Mouse (Mus musculus) forebrain, embryonic 13.5 days (tissue): ENCODE measurements around the gene Lrrn4cl. TPM values are rescaled to one million over a fixed set of nuclear protein-coding genes. Genes with fewer than 3 reads are reported as not detected.

ENCODE experiments used
- ATAC-seq: fragments of 200-750 bp; cut with Nextera tagmentation; 2 replicates; pipeline ENCODE4 v1.8.0; 2017
- H3K27ac ChIP-seq: fragments of 300-500 bp; sonication (generic); 2 replicates; pipeline ENCODE4 v1.5.1; 2015; ENCODE audit warnings: inconsistent platforms, mild to moderate bottlenecking, moderate library complexity
- H3K27me3 ChIP-seq: fragments of 300-500 bp; sonication (generic); 2 replicates; pipeline ENCODE4 v1.6.1; 2015; ENCODE audit warnings: mild to moderate bottlenecking, inconsistent platforms
- H3K36me3 ChIP-seq: fragments of 300-500 bp; sonication (generic); 2 replicates; pipeline ENCODE4 v1.6.1; 2015; ENCODE audit warnings: mild to moderate bottlenecking, inconsistent platforms; ENCODE audit not compliant: poor library complexity, severe bottlenecking
- H3K4me1 ChIP-seq: fragments of 300-500 bp; sonication (generic); 2 replicates; pipeline ENCODE4 v1.6.1; 2015; ENCODE audit warnings: inconsistent platforms
- H3K4me2 ChIP-seq: fragments of 300-500 bp; sonication (generic); 2 replicates; pipeline ENCODE4 v1.6.1; 2015; ENCODE audit warnings: inconsistent platforms, mild to moderate bottlenecking, moderate library complexity
- H3K4me3 ChIP-seq: fragments of 300-500 bp; sonication (generic); 2 replicates; pipeline ENCODE4 v1.5.1; 2015; ENCODE audit warnings: mild to moderate bottlenecking, inconsistent platforms
- H3K9ac ChIP-seq: fragments of 300-500 bp; sonication (generic); 2 replicates; pipeline ENCODE4 v1.6.1; 2015; ENCODE audit warnings: mild to moderate bottlenecking, inconsistent platforms
- H3K9me3 ChIP-seq: fragments of 300-500 bp; sonication (generic); replicated peaks from 2 replicates; pipeline ENCODE4 v1.6.1; 2016; ENCODE audit warnings: inconsistent platforms
- WGBS: fragments of 180-500 bp; shearing (Covaris S2); methylation state at CpG from one replicate; pipeline ENCODE4 v1.1.7; 2015; 5-methylcytosine and 5-hydroxymethylcytosine counted together
- polyA plus RNA-seq: library from polyadenylated mRNA; unstranded; fragments of >200 nt; fragmentation: Nextera tagmentation; extraction: Ambion mirVana; gene quantifications from 2 replicates; pipeline ENCODE4 v1.2.1, GENCODE M21; 2015

Lrrn4cl gene
- polyA plus RNA-seq, 1 experiment from 2014 or later = 0.39 TPM

GRCm38 (mm10) chr19:8839908-8840791 is 10.4 kb upstream of the Lrrn4cl start:
- ATAC-seq = peak; percentile 50
- Histone ChIP-seq H3K9me3 (no peaks in the 10 kb centered on the region), H3K4me2 (peak overlapping the region; percentile 83), H3K36me3 (peaks cover 23% of the 10 kb centered on the region), H3K4me1 (peaks cover 27% of the 10 kb centered on the region), H3K27me3 (no peaks in the 10 kb centered on the region), H3K4me3 (peak overlapping the region; percentile 65), H3K27ac (peak overlapping the region; percentile 99), H3K9ac (peak overlapping the region; percentile 90)
- 18% methylated on average over 29 of the region's 29 CpGs for WGBS

DNA sequence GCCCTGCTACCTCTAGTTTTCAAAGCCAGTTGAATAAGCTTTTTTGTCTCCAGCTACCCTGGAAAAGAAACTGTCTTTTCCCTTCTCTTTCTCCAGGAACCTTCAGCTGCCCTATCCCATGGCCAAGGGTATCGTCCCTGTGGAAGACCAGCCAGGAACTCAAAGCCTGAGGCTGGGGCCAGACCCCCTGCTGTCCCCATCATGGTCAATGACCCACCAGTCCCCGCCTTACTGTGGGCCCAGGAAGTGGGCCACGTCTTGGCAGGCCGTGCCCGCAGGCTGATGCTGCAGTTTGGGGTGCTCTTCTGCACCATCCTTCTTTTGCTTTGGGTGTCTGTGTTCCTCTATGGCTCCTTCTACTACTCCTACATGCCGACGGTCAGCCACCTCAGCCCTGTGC is 9.6 kb upstream of the Lrrn4cl start:
- ATAC-seq = no peak
- Histone ChIP-seq H3K27ac (no peak overlapping the region; the same call in 1 of the 2 replicates), H3K36me3 (peaks cover 24% of the 10 kb centered on the region), H3K4me3 (peak overlapping the region; percentile 65), H3K9me3 (no peaks in the 10 kb centered on the region), H3K4me2 (peak overlapping the region; percentile 83), H3K9ac (peak overlapping the region; percentile 90), H3K27me3 (no peaks in the 10 kb centered on the region), H3K4me1 (peaks cover 27% of the 10 kb centered on the region)
- WGBS = 87% methylated on average over 7 of the region's 7 CpGs

GRCm38 (mm10) chr19:8842961-8843360 is 7.6 kb upstream of the Lrrn4cl start:
- ATAC-seq = no peak
- 83% methylated on average over 6 of the region's 6 CpGs for WGBS

DNA sequence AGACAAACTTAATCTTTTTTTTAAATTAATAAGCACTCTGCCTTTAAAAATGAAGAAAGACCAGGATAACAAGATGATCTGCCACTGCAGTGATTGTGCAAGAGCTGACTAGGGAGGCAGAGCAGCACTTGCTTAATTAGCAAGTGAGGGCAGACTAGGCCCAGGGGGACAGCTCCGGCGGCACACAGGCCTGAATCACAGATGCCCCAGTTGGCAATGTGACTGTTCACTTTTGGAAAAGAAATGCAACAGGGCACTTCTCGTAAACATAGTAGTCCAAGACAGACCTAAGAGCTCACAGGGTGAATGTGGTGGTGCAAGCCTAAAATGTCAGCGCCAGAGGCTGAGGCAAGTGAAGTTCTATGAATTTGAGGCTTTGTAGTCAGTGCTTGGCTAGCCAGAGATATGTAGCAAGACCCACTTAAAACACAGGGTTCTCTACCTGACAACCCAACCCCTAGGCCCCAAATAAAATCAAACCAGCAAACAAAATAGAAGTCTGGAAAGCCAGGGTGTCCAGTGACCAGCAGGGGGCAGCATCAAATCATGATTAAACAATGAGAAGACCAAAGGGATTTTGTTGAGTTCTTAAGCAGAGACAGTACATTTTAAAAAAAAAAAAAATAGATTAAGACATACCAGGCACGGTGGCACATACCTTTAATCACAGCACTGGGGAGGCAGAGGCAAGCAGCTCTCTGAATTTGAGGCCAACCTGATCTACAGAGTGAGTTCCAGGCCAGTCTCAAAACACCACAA is 6.0 kb upstream of the Lrrn4cl start:
- Histone ChIP-seq H3K4me2 (no peak overlapping the region), H3K36me3 (peaks cover 50% of the 10 kb centered on the region), H3K9me3 (no peaks in the 10 kb centered on the region), H3K9ac (no peak overlapping the region), H3K4me1 (peaks cover 17% of the 10 kb centered on the region), H3K27me3 (no peaks in the 10 kb centered on the region), H3K4me3 (no peak overlapping the region), H3K27ac (no peak overlapping the region)
- no peak for ATAC-seq
- 69% methylated on average over 5 of the region's 5 CpGs for WGBS

More at GRCm38 (mm10) chr19:8842961-8843360, 7.6 kb upstream of the Lrrn4cl start:
- Histone ChIP-seq H3K4me2 (no peak overlapping the region), H3K9ac (peak overlapping the region; percentile 46; the same call in 1 of the 2 replicates), H3K27ac (no peak overlapping the region), H3K9me3 (no peaks in the 10 kb centered on the region), H3K27me3 (no peaks in the 10 kb centered on the region), H3K4me3 (no peak overlapping the region), H3K36me3 (peaks cover 40% of the 10 kb centered on the region), H3K4me1 (peaks cover 27% of the 10 kb centered on the region)

DNA sequence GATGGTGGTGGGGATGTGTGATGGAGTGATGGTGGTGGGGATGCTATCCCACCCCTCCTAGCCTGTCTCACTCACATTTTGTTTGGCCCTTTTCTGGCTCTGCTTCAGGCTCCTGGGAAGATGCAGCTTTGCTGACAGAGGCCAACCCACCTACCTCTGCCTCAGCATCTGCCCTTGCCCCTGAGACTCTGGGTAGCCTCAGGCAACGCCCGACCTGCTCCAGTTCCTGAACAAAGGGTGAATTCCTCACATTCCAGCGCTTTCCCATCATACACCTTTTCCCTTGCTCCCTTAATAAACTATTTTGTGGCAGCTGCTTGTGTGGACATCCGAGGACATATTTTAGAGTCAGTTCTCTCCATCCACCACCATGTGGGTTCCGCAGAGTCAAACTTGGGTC is 2.2 kb upstream of the Lrrn4cl start:
- WGBS = 70% methylated on average over 5 of the region's 5 CpGs
- H3K27ac ChIP-seq = no peak overlapping the region

DNA sequence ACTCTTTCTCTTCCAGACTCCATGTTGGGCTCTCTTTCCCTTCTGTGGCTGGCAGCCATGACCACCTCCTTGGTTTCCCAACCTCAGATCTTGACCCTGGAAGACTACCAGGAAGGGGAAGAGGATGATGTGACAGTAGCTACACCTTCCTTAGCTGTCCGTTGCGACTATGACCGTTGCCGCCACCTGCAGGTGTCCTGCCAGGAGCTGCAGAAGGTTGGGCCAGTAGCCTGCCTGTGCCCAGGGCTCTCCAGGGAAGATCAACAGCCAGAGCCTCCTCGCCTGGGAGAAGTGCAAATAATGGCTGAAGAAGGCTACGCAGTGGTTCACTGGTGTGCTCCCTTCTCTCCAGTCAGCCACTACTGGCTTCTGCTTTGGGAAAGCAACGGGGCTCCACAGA is 1.1 kb downstream of the Lrrn4cl start:
- H3K9ac ChIP-seq = no peak overlapping the region
- H3K27me3 ChIP-seq = no peaks in the 10 kb centered on the region
- H3K27ac ChIP-seq = no peak overlapping the region
- H3K4me1 ChIP-seq = 0 out of 2 replicates have a peak, but pooled peaks cover 3% of the 10 kb centered on the region
- 47% methylated on average over 7 of the region's 7 CpGs for WGBS
- H3K4me3 ChIP-seq = no peak overlapping the region
- no peak overlapping the region for H3K4me2 ChIP-seq
- no peaks in the 10 kb centered on the region for H3K9me3 ChIP-seq
- no peak for ATAC-seq
- peaks cover 24% of the 10 kb centered on the region for H3K36me3 ChIP-seq

More for the DNA sequence above, 2.2 kb upstream of the Lrrn4cl start:
- Histone ChIP-seq H3K4me1 (0 out of 2 replicates have a peak, but pooled peaks cover 3% of the 10 kb centered on the region), H3K27me3 (no peaks in the 10 kb centered on the region), H3K9ac (no peak overlapping the region), H3K36me3 (peaks cover 40% of the 10 kb centered on the region), H3K9me3 (no peaks in the 10 kb centered on the region), H3K4me2 (no peak overlapping the region), H3K4me3 (no peak overlapping the region)
- ATAC-seq = no peak

- Histone ChIP-seq H3K9me3 (no peaks in the 10 kb centered on the region), H3K4me1 (0 out of 2 replicates have a peak, but pooled peaks cover 3% of the 10 kb centered on the region), H3K27me3 (no peaks in the 10 kb centered on the region), H3K4me3 (no peak overlapping the region), H3K9ac (no peak overlapping the region), H3K27ac (no peak overlapping the region), H3K4me2 (no peak overlapping the region), H3K36me3 (peaks cover 16% of the 10 kb centered on the region)
- WGBS = 67% methylated on average over 10 of the region's 10 CpGs
- ATAC-seq = no peak
These were observed 1.8 kb downstream of the Lrrn4cl start for GRCm38 (mm10) chr19:8852236-8852928.

GRCm38 (mm10) chr19:8853117-8853516 is 2.5 kb downstream of the Lrrn4cl start:
- WGBS = 87% methylated on average over 3 of the region's 3 CpGs
- no peak overlapping the region for H3K9ac ChIP-seq
- H3K9me3 ChIP-seq = no peaks in the 10 kb centered on the region
- H3K27me3 ChIP-seq = no peaks in the 10 kb centered on the region
- H3K4me3 ChIP-seq = no peak overlapping the region
- H3K27ac ChIP-seq = no peak overlapping the region
- peaks cover 9% of the 10 kb centered on the region for H3K36me3 ChIP-seq
- no peak overlapping the region for H3K4me2 ChIP-seq
- 0 out of 2 replicates have a peak, but pooled peaks cover 3% of the 10 kb centered on the region for H3K4me1 ChIP-seq
- ATAC-seq = no peak

DNA sequence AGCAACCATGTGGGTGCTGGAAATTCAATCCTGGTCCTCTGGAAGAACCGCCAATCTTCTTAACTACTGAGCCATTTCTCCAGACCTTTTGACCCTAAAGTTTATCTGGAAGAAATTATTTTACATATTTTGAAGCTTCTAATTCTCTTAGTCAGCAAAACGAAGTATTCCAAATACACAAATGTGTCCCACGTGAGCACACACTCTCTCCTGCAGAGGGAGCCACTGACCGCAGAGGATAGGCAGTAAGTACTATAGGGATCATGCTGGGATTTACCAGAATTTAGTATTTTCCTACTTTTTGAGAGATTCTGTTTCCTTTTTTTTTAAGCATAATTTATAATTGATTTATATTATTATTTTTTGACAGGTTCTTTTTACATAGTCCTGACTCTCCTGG is 7.1 kb downstream of the Lrrn4cl start:
- Histone ChIP-seq H3K4me2 (no peak overlapping the region), H3K9me3 (no peaks in the 10 kb centered on the region), H3K4me3 (no peak overlapping the region), H3K27me3 (no peaks in the 10 kb centered on the region), H3K27ac (no peak overlapping the region), H3K9ac (no peak overlapping the region), H3K36me3 (no peaks in the 10 kb centered on the region), H3K4me1 (no peaks in the 10 kb centered on the region)
- ATAC-seq = no peak
- 42% methylated on average over 4 of the region's 4 CpGs for WGBS

GRCm38 (mm10) chr19:8859018-8859417 is 8.4 kb downstream of the Lrrn4cl start:
- Histone ChIP-seq H3K9ac (no peak overlapping the region), H3K4me1 (no peaks in the 10 kb centered on the region), H3K36me3 (no peaks in the 10 kb centered on the region), H3K4me2 (no peak overlapping the region), H3K4me3 (no peak overlapping the region), H3K27me3 (no peaks in the 10 kb centered on the region), H3K9me3 (no peaks in the 10 kb centered on the region), H3K27ac (no peak overlapping the region)
- 10% methylated on average over 1 of the region's 1 CpGs for WGBS
- no peak for ATAC-seq

- Histone ChIP-seq H3K36me3 (no peaks in the 10 kb centered on the region), H3K27me3 (no peaks in the 10 kb centered on the region), H3K9ac (no peak overlapping the region), H3K4me1 (no peaks in the 10 kb centered on the region), H3K9me3 (no peaks in the 10 kb centered on the region), H3K4me2 (no peak overlapping the region), H3K27ac (no peak overlapping the region), H3K4me3 (no peak overlapping the region)
- 84% methylated on average over 6 of the region's 6 CpGs for WGBS
- ATAC-seq = no peak
These were observed 13.7 kb downstream of the Lrrn4cl start for GRCm38 (mm10) chr19:8864265-8864664.
